Mouse (Mus musculus) frontal cortex, adult (tissue): ENCODE results near the gene Arrb1.
"Not testable (repeated sequence)": the region's sequence is repeated elsewhere in the genome, so short reads cannot be mapped to it uniquely, and the experiment has no call there.

Experiments used
- ATAC-seq: cut with Nextera tagmentation; 2 replicates; pipeline ENCODE4 v1.9.2; 2017; ENCODE audit warnings: mild to moderate bottlenecking, moderate library complexity, mixed read lengths; ENCODE audit not compliant: low TSS enrichment

Gene Arrb1

GRCm38 (mm10) chr7:99534901-99535735 lies at the start of gene Arrb1:
Gene Arrb1 (plus strand): TSS chr7:99535466.
- ATAC-seq: peak; percentile 72

- no peak for ATAC-seq
Observed at GRCm38 (mm10) chr7:99489708-99490107, 45.6 kb upstream of the Arrb1 start.

GRCm38 (mm10) chr7:99499128-99499527 lies 36.1 kb upstream of the Arrb1 start:
- ATAC-seq: no peak

- peak; percentile 99 for ATAC-seq
Observed at GRCm38 (mm10) chr7:99500201-99500600, 35.1 kb upstream of the Arrb1 start.

- no peak for ATAC-seq
Observed at GRCm38 (mm10) chr7:99500655-99501054, 34.6 kb upstream of the Arrb1 start.

- no peak for ATAC-seq
Observed at GRCm38 (mm10) chr7:99501148-99501547, 34.1 kb upstream of the Arrb1 start.

GRCm38 (mm10) chr7:99504556-99504955 lies 30.7 kb upstream of the Arrb1 start:
- ATAC-seq: no peak

GRCm38 (mm10) chr7:99508187-99508586 lies 27.1 kb upstream of the Arrb1 start:
- not testable (repeated sequence) for ATAC-seq

- peak; percentile 99 for ATAC-seq
Observed at GRCm38 (mm10) chr7:99510087-99510501, 25.2 kb upstream of the Arrb1 start.

- no peak for ATAC-seq
Observed at GRCm38 (mm10) chr7:99516092-99516813, 19.0 kb upstream of the Arrb1 start.

GRCm38 (mm10) chr7:99516814-99517157 lies 18.5 kb upstream of the Arrb1 start:
- no peak for ATAC-seq

GRCm38 (mm10) chr7:99518954-99519644 lies 16.2 kb upstream of the Arrb1 start:
- no peak for ATAC-seq

GRCm38 (mm10) chr7:99523121-99523520 lies 12.1 kb upstream of the Arrb1 start:
- ATAC-seq: no peak

- ATAC-seq: no peak
Observed at GRCm38 (mm10) chr7:99523837-99524236, 11.4 kb upstream of the Arrb1 start.

GRCm38 (mm10) chr7:99528547-99528946 lies 6.7 kb upstream of the Arrb1 start:
- no peak for ATAC-seq

- peak; percentile 85 for ATAC-seq
Observed at GRCm38 (mm10) chr7:99529410-99529809, 5.9 kb upstream of the Arrb1 start.

GRCm38 (mm10) chr7:99531408-99531970 lies 3.8 kb upstream of the Arrb1 start:
- no peak for ATAC-seq

GRCm38 (mm10) chr7:99532526-99532925 lies 2.7 kb upstream of the Arrb1 start:
- no peak for ATAC-seq

GRCm38 (mm10) chr7:99533600-99533999 lies 1.7 kb upstream of the Arrb1 start:
- no peak for ATAC-seq

GRCm38 (mm10) chr7:99534501-99534900 lies 765 bp upstream of the Arrb1 start:
- no peak for ATAC-seq

GRCm38 (mm10) chr7:99535741-99536501 lies 655 bp downstream of the Arrb1 start:
- ATAC-seq: peak; percentile 26
